Mouse (Mus musculus) T-cell, adult 2 months (primary cell): Measurements from ENCODE around the gene Zfp319.
"Not testable (repeated sequence)": the region's sequence is repeated elsewhere in the genome, so short reads cannot be mapped to it uniquely, and the experiment has no call there.

Source experiments
- DNase-seq: peaks from one replicate; pipeline ENCODE4 v3.0.0; 2022; ENCODE audit warnings: low spot score

Zfp319 gene

DNA sequence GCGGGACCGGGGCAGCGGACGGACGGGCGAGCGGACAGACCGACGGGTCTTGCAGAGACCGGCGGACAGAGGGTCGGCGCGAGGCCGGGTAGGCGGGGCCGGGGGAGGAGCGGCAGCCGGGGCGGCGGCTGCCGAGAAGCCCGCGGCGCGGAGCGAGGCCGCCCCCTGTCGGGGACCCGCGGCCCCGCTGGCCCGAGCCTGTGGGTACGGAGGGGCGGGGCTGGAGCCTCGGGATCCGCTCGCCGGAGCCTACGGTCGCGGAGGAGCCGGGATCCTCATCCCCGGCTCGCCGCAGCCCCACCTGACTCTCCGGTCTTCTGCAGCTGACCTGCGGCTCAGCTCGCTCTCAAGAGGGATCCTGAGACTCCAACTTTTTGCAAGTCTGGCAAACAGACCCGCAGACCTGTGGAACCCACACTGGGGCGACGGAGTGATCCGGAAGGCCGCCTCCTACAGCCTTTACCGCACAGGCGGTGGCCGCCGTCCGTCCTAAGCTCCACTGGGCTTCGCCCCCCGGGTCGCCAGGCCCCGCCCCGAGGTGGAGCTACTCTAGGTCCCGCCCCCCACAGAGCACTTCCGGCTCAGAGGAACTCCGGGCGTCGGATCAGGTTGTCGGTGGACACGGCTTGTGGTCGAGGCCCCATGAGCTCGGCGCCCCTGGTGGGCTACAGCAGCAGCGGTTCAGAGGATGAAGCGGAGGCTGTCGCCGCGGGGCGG is at the start of gene Zfp319, which contains the start of gene Usb1:
Gene Zfp319 (minus strand): TSS at position 231 of the 717 bp plus-strand sequence.
Gene Usb1 (plus strand): TSS at position 565 of the 717 bp plus-strand sequence.
- peak; percentile 95 for DNase-seq

DNA sequence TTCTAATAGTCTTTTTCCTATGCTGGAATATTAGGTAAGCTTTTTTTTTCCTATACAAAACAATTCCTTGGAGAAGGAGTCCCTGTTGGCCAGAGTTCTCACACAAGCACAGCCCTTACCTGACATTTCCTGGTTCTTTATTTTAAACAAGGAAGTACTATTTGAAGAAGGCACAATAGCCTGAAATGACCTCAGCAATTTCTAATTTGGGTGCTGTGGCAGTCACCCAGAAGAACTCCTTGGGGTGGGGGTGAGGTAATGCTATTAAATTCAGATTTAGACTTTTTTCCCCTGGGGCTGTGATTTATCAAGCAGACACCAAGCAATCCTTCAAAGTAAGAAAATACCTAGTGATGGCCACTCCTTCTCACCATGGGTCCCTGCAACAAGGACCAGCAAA is 49.2 kb upstream of the Zfp319 start:
- DNase-seq = no peak

DNA sequence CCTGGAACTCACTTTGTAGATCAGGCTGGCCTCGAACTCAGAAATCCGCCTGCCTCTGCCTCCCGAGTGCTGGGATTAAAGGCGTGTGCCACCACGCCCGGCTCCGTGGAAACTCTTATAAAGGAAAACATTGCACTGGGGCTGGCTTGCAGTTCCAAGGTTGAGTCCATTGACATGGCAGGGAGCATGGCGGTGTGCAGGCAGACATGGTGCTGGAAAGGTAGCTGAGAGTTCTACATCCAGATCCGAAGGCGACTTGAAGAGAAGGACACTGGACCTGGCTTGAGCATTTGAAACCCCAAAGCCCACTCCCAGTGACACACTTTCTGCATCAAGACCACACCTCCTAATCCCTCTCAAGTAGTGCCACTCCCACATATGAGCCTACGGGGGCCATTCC is 47.2 kb upstream of the Zfp319 start:
- not testable (repeated sequence) for DNase-seq

DNA sequence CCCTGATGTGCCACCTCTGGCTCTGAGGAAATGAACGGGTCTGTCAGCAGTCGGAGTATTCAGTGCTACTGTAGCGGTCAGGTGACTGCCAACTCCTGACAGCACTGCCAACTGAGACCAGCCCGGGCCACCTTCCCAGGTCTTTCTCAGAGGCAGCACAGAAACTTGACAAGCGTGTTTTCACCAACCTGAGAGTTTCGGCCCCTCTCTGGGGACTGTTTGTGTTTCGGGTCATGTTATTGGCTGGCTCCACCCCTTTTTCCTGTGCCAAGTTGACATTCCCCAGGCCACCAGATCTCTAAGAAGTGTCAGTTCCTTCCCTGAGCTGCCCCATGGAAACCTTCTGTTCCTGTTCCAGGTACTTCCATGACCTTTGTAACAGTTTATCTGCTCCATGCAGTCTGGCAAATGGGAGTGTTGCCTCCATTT is 46.1 kb upstream of the Zfp319 start:
- no peak for DNase-seq

DNA sequence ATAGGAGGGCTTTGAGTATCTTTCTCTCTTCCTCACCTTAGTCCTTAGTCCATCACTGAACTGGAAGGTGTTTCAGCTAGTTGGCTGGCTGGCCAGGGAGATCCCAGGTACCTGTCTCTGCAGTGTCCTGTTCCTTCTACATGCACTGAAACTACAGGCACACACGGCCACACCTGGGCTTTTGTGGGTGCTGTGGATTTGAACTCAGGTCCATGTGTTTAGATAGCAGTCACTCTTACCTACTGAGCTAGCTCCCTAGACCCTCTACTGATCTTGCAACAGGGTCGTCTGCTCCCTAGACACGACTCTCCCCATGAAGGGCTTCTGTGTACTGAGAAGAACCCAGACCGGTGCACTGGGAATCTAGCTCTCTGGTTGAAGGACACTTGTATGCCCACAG is 45.4 kb upstream of the Zfp319 start:
- DNase-seq = no peak

DNA sequence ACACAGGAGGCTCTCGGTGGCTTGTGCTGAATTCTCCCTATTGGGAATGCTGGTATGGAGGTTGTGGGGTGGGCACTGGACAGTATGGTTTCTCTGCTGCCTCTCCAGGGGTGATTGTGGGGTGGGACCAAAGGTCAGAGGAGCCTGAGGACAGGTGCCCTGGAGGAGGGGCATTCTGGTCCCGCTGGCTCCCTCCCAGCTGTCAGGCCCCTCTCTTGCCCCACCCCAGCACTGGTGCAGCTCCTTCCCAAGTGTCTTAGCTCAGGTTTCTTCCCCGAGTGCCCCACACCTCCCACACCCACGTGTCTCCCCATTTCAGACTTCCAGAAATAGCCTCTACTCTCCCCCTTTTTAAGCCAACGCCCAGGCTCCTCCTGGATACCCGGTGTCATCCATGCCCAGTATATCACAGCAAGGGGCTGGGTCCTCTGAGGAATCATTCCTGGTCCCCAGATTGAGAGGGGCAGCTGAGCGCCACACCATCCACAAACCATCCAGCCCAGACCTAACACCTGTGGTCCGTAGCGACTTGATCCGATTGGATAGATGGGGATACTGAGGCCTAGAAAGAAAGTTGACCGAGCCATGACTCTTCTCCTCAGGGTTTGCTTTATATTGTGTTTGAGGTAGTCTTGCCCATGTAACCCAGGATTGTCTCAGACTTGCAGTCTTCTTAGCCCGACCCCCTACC is 44.7 kb upstream of the Zfp319 start:
- DNase-seq = no peak

DNA sequence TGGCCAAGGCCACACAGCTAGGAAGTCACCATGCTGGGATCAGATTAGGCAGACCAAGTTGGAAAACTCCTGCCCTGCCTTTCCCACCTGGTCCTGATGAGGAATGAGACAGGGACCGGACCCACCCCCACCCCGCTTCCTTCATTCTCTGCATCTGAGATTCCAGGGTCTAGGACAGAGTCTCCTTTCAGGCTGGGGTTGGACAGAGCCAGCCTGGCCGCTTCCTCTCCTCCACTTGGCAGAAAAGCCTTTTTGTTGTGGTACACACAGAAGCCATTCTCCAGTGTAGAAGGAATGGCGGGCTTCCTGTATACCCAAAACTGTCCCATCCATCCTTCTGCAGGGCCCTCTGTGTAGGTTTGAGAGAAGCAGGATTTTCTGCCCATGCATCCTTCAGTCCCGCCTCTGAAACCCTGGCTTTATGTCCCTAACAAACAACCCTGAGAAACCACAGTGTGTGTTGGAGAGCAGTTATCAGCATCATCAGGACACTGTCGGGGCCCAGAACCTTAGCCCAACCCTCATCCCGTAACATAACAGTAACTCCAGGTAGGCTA is 43.7 kb upstream of the Zfp319 start:
- DNase-seq = no peak

DNA sequence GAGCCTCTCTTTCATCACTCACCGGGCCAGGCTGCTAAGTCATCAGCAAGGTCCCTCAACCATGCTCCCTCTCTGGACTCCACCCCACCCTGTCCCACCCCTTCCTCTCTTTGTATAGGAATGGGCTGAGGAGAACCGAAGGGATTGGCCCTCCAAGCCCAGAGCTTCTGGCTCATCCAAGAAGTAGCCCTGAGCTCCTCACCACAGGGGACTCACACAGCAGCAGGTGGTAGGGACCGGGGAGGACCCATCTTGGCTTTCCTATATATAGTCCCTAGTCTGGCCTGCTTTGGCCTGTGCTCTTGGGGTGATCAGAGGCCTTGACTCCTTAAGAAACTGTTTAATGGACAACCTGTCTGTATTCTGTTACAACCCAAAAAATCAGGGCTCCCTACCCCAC is 42.7 kb upstream of the Zfp319 start:
- DNase-seq = no peak

DNA sequence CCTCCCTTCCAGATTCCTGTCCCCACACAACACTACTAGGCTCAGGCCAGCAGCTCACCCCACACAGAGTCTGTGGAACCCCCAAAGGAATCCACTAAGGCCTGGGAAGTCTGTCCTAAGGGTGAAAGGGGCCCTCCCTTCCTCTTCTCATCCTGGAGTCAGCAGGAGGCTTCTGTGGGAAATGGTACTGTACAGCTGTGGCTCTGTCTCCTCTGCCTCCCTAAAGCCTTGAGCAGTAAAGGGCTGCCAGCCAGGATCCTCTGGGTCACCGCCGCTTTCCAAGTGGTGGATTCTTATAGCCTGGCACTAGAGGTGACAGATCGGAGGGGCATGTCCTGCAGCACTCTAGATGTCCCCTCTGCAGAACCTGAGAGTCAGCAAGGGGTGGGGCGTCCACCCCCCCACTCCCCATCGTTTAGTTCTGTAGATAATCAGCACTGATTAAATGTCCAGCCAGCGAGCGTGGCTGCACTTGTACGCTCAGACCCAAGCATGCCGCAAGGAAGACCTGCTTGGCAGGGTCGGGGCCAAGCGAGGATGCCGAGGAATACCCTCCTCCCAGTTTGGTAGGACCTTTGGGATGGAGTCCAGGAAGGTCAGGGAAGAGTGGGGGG is 41.7 kb upstream of the Zfp319 start:
- DNase-seq = no peak

DNA sequence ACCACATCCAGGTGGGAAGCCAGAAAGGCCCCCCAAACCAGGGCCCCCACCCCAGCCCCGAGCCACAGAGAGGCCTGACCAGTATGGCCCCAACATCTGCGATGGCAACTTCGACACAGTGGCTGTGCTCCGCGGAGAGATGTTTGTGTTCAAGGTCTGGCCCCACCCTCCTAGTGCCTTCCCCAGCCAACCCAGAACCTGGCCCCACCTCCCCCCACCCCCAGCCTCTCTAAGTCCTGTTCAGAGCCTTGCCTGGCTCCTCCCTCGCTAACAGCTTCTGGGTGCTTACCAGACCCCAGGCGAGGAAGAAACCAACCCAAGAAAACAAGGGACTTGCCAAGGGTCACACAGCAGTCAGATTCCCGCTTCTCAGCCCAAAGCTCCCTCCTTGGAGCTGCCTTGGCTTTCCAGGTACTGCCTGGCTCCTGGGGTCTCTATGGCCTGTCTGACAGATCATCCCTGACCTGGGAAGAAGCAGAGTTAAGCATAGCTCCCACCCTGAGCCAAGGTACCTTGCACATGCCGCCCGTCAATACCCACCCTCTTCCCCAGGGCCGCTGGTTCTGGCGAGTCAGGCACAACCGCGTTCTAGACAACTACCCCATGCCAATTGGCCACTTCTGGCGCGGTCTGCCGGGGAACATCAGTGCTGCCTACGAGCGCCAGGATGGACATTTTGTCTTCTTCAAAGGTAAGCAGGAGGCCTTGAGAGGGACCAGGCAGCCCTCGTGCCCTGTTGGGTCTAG is 38.0 kb upstream of the Zfp319 start:
- DNase-seq = peak; percentile 54

DNA sequence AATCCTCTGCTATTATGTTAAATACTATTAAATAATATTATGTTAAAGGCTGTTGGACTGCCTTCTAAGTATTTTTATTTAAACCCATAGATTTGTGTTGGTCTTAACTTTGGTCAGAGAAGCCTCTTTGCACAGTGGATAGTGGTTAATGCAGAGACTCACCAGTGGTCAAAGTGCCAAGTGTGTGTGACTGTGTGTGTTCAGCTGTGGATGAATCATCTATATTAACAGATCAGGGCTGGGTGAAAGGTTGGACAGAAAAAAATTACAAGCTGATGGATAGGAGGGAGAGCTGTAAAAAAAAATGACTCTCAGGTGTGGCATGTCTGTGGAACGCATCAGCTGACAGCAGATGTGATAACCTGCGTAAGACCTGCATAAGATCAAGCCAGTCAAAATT is 32.1 kb upstream of the Zfp319 start:
- no peak for DNase-seq

DNA sequence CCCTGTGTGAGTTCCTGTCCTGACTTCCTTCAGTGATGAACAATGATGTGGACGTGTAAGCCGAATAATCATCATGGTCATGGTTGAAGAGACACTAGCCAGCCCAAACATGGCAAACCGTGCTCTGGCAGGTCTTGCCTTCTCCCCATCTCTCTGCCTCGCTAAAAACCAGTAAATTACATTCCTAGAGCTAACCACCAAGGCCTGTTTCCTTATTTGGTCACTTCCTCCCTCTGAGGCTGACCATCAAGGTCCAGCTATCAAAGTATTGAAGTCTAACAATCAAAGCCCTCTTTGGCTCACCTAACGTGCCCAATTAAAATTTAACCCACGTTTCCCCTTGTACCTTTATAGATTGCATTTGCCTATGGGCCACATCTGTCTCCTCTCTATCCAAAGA is 30.5 kb upstream of the Zfp319 start:
- no peak for DNase-seq

DNA sequence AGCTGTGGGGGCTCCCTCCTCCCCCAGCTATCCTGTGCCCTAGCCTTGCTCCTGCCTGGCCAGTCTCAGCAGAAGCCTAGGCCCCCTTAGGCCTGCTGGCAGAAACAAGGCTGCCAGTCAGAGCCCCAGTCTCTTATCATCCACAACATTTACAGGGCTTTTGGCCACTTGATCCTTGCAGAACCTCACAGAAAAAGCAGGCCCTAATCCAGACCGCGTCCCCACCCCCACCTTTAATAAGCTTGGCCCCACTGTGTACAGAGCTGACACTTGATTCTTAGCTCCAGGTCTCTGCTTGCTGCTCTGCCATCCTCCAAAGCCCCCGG is 29.2 kb upstream of the Zfp319 start:
- DNase-seq = no peak

DNA sequence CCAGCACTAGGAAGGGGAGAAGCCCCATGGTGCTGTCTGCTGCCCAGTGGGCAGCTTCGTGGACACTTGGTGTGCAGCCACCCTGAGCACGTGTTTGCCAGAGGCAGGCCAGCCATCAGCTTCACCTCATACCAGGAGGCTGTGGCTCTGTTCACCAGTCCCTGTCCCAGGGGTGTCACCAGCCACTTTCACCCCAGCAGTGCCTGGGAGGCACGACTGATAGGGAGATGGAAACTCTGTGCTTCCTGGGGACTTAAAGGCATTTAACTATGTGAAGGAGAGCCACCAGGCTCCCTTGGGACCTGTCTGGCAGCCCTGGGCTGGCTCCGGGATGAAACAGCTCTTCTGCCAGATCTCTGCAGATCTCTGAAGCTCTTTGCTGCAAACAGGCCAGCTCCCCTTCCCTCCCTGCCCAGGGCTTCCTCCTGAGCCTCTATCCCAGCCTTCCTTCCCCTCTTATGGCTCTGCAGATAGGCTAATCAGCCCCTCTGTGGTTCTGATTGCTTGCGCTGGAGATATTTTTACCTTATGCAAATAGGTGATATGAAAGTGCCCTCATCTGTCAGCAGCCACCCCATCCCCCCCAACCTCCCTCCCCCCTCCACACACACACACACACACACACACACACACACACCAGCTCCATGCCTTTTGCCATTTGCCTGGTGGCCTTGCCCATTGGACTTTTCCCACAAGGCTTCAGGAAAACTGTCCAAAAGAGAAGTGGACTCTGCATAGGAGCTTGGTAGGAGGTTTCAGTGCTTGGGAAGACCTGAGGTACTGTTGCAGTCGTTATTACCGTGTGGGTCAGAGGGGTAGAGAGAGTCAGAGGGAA is 28.6 kb upstream of the Zfp319 start:
- DNase-seq = no peak

DNA sequence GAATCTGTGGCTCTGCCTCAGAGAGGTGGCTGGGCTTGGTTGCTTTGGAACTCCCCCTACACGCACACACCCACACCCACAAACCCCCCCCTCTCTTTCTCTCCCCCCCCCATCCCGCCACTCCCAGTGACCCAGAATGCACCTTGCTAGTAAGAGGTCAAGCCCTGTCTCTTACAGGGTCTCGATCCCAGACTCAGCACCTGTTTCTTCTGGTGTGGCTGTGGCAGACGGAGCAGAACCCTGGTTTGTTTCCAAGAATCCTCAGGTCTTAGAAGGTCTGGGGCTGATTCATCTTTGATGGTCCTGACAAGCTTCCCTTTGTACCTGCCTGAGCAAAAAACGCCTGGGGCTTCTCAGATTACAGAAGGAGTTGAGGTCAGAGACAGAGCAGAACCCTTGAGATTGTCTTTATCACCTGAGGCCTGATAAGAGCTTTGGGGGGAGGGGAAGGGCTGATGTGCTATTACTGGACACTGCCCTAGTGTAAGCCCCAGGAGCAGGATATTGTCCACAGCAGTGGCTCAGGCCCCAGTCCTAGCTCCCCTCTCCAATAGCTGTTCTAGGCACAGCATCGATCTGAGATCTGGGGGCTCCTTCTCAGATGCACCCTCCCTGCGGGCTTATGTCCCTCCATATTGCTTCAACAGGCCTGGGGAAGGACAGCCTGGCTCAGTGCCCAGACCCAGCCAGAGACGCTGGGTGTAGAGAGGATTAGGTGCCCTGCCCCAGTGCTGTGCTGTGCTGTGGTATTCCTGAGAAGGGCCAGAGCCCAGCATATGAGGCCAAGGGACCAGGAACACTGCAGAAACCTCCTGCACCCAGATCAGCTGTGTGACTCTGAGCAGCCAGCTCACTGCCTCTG is 27.0 kb upstream of the Zfp319 start:
- DNase-seq = no peak

DNA sequence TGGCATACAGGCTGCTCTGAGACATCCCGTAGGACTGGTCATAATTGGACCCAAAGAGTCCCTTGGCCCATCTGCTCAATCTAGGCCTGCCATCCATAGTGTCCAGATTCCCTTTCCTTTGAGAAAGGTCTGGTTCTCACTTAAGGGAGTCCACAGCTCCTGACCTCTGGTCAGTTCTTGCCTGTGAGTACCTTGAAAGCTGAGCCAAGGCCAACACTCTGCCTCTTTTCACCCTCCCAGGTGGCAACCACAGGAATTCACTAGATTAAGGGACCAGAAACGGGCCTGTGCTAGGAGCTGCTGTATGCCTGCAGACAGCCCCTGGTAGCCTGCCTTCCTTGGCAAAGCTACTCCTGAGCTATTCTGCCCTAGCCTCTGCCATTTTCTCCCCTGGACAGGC is 22.9 kb upstream of the Zfp319 start:
- no peak for DNase-seq

DNA sequence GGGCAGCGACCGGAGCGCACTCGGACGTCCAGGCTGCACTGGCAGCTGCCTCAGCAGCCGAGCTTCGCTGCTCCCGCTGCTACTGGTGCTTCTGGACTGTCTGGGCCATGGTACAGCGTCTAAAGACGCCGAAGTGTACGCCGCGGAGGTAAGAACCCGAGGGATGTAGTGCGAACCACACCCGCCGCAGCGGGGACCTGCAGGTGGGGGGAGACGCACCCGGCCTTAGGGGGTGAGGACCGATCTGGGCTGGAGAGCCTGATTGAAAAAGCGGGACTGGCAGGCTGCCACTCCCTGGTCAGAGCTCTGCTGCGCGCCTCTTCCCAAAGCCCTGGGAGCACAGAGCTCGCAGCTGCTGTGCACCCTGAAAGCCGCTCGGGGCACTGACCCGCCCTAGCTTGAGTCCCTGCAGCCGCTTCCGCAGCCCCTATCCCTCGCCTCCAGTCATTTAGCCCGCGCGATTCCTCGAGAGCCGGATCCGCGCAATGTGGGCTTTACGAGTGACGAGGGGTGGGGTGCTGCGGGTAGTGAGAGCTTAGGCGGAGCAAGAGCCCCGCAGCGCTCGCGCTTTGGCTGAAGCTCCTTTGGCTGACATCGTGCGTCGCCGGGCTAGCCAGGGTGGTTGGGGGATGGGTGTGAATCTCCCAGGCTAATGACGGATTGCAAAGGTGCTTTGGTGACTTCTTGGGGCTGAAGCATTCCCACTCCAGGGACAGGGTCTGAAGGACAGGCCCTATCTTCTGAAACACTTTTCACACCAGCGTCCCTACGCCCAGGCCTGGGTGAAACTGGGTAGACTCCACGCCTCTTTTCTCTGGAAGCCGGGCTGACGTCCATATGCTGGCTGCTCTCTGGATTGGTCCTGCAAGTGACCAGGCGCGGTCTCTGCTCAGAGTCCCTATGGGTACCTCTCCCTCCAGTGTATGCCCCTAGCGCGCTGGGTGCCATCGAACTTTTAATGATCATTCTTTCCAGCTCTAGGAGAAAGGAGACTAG is 21.4 kb upstream of the Zfp319 start:
- DNase-seq = peak; percentile 8

DNA sequence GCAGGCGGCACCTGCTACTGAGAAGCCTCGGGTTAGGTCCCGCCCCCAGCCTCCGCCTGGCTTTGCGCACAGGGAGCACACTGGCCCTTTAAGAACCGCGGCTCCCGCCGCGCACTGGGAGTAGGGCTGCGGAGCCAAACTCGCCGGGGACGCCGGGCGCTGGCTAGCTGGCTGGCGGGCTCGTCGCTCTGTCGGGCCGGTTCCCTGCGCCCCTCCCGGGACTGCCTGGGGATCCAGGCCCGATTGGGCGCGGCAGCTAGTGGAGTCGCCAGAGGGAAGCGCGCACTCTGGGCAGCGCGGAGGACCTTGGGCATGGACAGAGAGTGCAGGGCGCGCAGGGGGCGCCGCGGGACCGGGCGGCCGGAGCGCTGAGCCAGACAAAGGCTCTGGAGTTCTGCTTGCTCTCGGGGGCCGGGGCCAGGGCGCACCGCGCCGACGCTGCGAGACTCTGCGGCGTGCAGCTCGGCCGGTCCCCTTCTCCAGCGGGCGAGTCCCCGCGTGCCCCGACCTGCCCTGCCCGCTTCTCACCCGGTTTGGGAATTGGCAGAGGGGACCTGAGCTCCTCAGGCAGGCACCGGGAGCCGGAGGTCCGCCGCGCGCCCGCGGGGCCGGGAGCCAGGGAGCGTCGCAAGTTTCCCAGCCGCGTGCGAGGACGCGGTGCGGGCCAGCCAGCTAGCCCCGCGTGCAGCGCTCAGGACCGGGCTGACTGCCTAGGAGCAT is 20.6 kb upstream of the Zfp319 start, which contains the start of gene Mmp15:
Gene Mmp15 (plus strand): TSS at position 118 of the 720 bp plus-strand sequence.
- DNase-seq = peak; percentile 6
